Mouse (Mus musculus) kidney, adult 2 months (tissue): ENCODE measurements around the gene Mier3. TPM values are rescaled to one million over a fixed set of nuclear protein-coding genes. Genes with fewer than 3 reads are reported as not detected.

Experiments used
- DNase-seq: peaks from one replicate; pipeline ENCODE4 v3.0.0; 2021
- H3K27ac ChIP-seq: fragments of 200-500 bp; 2 replicates; pipeline ENCODE4 v1.5.1; 2012; ENCODE audit warnings: low read depth, low read length, control low read depth, inconsistent platforms; ENCODE audit not compliant: insufficient read depth
- H3K27me3 ChIP-seq: fragments of 200-500 bp; replicated peaks from 2 replicates; pipeline ENCODE4 v1.6.1; 2012; ENCODE audit warnings: mild to moderate bottlenecking, moderate library complexity, low read length, inconsistent platforms; ENCODE audit not compliant: control insufficient read depth, insufficient read depth
- H3K36me3 ChIP-seq: fragments of 200-500 bp; 2 replicates; pipeline ENCODE4 v1.6.1; 2012; ENCODE audit warnings: mild to moderate bottlenecking, moderate library complexity, low read length, inconsistent platforms; ENCODE audit not compliant: control insufficient read depth, insufficient read depth
- H3K4me1 ChIP-seq: fragments of 200-500 bp; 2 replicates; pipeline ENCODE4 v1.6.1; 2011; ENCODE audit warnings: low read length; ENCODE audit not compliant: control insufficient read depth, insufficient read depth
- H3K4me3 ChIP-seq: fragments of 200-500 bp; 2 replicates; pipeline ENCODE4 v1.5.1; 2011; ENCODE audit warnings: mild to moderate bottlenecking, low read depth, low read length, control low read depth; ENCODE audit not compliant: insufficient read depth
- CTCF ChIP-seq: fragments of 200-500 bp; conservative IDR thresholded peaks from 2 replicates; pipeline ENCODE4 v1.5.1; 2011; ENCODE audit warnings: low read depth, mild to moderate bottlenecking, control low read depth, low read length, moderate library complexity, mixed read lengths; ENCODE audit not compliant: insufficient read depth, insufficient read length
- POLR2A ChIP-seq: fragments of 200-500 bp; IDR thresholded peaks from one replicate; pipeline ENCODE4 v1.6.1; 2011; ENCODE audit warnings: low read depth, low read length, control low read depth
- WGBS: fragments of 180-500 bp; shearing (Covaris S2); methylation state at CpG from one replicate; pipeline ENCODE4 v1.1.7; 2018; 5-methylcytosine and 5-hydroxymethylcytosine counted together
- polyA plus RNA-seq: library from polyadenylated mRNA; depleted of rRNA; stranded (reverse); fragments of >200 nt; gene quantifications from 2 replicates; pipeline ENCODE4 v1.2.3, GENCODE M21; 2012

Mier3 gene
- polyA plus RNA-seq, 1 experiment = 4.7 TPM

- H3K4me1 ChIP-seq = no peaks in the 10 kb centered on the region
- H3K27me3 ChIP-seq = no peaks in the 10 kb centered on the region
- peaks cover 17% of the 10 kb centered on the region for H3K36me3 ChIP-seq
- 87% methylated on average over 4 of the region's 4 CpGs for WGBS
- H3K27ac ChIP-seq = no peak overlapping the region
- no peak for DNase-seq
- no peak overlapping the region for H3K4me3 ChIP-seq
- no peak for TF ChIP-seq CTCF
These were observed 29.8 kb downstream of the Mier3 start for GRCm38 (mm10) chr13:111710531-111710930.

GRCm38 (mm10) chr13:111719726-111720125, 38.9 kb downstream of the Mier3 start:
- TF ChIP-seq CTCF (no peak), POLR2A (no peak)
- Histone ChIP-seq H3K4me3 (no peak overlapping the region), H3K27ac (no peak overlapping the region), H3K27me3 (no peaks in the 10 kb centered on the region), H3K36me3 (peaks cover 3% of the 10 kb centered on the region), H3K4me1 (no peaks in the 10 kb centered on the region)
- DNase-seq = no peak
- 42% methylated on average over 9 of the region's 9 CpGs for WGBS

DNA sequence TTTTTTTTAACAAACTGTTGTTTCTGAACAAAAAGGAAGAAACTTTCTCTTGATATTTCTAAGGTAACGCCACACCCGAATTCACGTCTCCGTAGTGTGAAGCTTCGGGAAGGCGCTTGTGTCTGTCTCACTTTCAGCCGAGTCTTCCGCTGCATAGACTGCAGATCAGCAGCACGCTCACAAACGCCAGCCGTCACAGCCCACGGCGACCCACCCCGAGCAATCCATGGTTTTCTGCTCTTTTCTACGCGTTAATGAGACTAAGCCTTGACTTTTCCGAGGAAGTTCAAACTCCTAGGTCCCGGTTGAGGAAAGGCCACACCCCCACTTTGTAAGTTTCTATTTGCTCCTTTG, 44.0 kb downstream of the Mier3 start:
- no peaks in the 10 kb centered on the region for H3K27me3 ChIP-seq
- peak overlapping the region; percentile 72 for H3K4me3 ChIP-seq
- no peaks in the 10 kb centered on the region for H3K36me3 ChIP-seq
- WGBS = under 1% methylated on average over 18 of the region's 18 CpGs
- peaks cover 4% of the 10 kb centered on the region; the same call in 1 of the 2 replicates for H3K4me1 ChIP-seq
- DNase-seq = no peak
- no peak overlapping the region for H3K27ac ChIP-seq
- TF ChIP-seq CTCF = no peak
- no peak for TF ChIP-seq POLR2A

DNA sequence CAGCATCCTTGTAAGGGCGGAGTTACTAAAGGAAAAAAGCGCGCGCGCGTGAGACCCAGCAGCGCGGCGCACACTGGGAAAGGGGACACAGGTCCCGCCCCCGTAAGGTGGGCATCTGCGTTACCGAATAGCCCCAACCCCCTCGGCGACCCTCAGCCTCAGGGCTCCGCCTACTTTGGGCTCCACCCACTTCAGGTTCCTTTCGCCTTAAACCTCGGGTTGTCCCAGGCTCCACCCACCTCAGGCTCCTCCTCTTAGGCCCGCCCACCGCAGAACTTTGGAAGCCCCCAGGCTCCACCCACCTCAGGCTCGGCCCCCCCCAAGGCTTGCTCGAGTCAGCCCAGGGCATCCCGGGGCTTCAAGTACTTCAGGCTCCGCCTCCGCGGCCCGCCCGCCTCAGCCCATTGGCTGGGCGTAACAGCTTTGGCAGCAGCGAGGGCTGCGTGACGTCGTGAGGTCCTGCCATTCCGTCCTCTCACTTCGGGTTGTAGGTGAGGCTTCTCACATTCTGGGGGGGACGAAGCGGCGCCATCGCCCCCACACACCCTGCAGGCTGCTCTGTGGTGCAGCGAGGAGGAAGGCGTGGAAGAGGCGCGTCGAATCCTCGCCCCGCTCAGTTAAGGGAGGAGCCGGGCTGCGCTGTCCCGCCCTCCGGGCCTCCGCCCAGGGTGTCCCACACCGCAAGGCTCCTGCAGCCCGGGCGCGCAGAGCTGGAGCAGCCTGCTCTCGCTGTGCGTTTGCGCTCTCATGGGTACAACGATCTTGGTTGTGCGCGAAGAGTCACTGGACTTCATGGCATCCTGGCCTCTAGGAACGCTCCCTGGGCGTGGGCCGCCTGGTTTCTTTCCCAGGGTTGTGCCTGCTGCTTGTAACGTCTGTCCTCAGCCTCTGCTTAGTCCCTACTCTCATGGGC, 44.6 kb downstream of the Mier3 start:
- WGBS = under 1% methylated on average over 64 of the region's 65 CpGs
- H3K36me3 ChIP-seq = no peaks in the 10 kb centered on the region
- H3K4me3 ChIP-seq = peak overlapping the region; percentile 72
- peak; percentile 98 for DNase-seq
- peak overlapping the region; percentile 55; the same call in 1 of the 2 replicates for H3K27ac ChIP-seq
- TF ChIP-seq CTCF (no peak), POLR2A (no peak)
- peaks cover 4% of the 10 kb centered on the region; the same call in 1 of the 2 replicates for H3K4me1 ChIP-seq
- H3K27me3 ChIP-seq = no peaks in the 10 kb centered on the region

- H3K4me3 ChIP-seq = no peak overlapping the region
- peaks cover 4% of the 10 kb centered on the region; the same call in 1 of the 2 replicates for H3K4me1 ChIP-seq
- no peak for DNase-seq
- no peak overlapping the region for H3K27ac ChIP-seq
- no peaks in the 10 kb centered on the region for H3K27me3 ChIP-seq
- no peaks in the 10 kb centered on the region for H3K36me3 ChIP-seq
- WGBS = 94% methylated on average over 5 of the region's 5 CpGs
- TF ChIP-seq POLR2A (no peak), CTCF (no peak)
These were observed 46.1 kb downstream of the Mier3 start for GRCm38 (mm10) chr13:111726898-111727297.

DNA sequence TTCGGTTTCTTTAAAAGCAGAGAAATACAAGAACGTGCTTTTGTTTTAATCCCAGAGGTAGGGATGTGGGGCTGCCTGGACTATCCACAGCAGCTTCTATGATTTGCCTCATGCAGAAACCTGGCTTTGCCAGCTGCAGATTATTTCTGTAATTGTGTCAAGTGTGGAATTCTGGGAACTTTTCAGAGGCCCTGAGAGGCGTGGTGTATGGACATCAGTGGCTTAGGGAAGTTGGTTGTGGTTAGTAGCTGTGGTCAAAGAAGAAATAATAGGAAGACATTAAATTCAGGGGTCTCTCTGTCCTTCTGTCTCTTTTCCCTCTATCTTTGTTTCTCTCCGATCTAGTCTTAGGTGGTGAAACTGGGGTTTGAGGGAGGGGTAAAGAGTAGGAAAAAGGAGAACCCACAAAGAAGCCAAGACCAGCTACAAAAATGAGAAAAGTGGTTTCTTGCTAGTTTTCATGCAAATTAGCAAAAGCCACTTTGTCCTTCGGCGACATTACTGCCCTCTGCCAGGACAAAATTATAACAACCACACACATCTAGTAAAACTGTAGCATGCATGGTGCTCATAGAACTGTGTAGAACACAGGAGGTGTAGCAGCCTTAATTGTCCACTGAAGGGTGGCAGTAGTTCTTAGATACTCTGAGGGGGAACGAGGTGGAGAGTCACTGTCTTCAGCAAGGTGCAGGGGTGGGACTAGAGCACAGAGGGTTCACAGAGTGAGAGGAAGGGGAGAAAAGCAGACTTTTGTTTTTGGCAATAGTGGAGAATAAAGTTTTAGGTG, 60.6 kb downstream of the Mier3 start:
- 71% methylated on average over 7 of the region's 7 CpGs for WGBS
- H3K4me1 ChIP-seq = no peaks in the 10 kb centered on the region
- no peaks in the 10 kb centered on the region for H3K36me3 ChIP-seq
- no peak overlapping the region for H3K4me3 ChIP-seq
- H3K27me3 ChIP-seq = no peaks in the 10 kb centered on the region
- no peak overlapping the region for H3K27ac ChIP-seq
- TF ChIP-seq POLR2A = no peak
- no peak for TF ChIP-seq CTCF
- DNase-seq = no peak

- H3K27me3 ChIP-seq = no peaks in the 10 kb centered on the region
- DNase-seq = peak; percentile 68
- 60% methylated on average over 6 of the region's 6 CpGs for WGBS
- H3K4me1 ChIP-seq = no peaks in the 10 kb centered on the region
- TF ChIP-seq POLR2A = no peak
- TF ChIP-seq CTCF = 0 out of 2 replicates have a peak, but pooled peaks have one; percentile 11
- no peak overlapping the region for H3K4me3 ChIP-seq
- H3K36me3 ChIP-seq = no peaks in the 10 kb centered on the region
- no peak overlapping the region for H3K27ac ChIP-seq
These were observed 61.3 kb downstream of the Mier3 start for GRCm38 (mm10) chr13:111741991-111742615.
